Mouse (Mus musculus) naive thymus-derived CD4-positive, alpha-beta T cell, adult 2 months (primary cell): Measurements from ENCODE around the gene Elmo1.

Source experiments
- DNase-seq: peaks from one replicate; pipeline ENCODE4 v3.0.0-alpha.2; 2011; ENCODE audit warnings: low read depth

The Elmo1 gene

DNA sequence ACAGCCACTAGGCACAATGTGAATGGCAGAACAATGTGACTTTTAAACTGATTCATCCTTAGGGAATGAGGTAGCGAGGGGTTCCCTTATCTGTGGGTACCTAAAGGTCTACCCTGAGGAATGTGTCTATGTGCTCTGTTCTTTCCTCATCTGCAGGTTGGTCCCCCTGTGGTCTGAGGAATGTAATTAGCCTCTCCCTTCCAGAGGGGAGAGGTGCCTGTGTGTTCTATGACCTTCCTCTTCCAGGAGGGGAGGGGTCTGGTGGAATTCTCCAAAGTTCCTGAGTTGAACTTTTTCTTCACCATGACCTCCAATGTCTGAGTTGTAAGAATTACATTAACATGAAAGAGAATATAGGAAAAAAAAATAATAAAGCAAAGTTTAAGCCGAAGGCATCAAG lies 294.4 kb downstream of the Elmo1 start:
- no peak for DNase-seq

DNA sequence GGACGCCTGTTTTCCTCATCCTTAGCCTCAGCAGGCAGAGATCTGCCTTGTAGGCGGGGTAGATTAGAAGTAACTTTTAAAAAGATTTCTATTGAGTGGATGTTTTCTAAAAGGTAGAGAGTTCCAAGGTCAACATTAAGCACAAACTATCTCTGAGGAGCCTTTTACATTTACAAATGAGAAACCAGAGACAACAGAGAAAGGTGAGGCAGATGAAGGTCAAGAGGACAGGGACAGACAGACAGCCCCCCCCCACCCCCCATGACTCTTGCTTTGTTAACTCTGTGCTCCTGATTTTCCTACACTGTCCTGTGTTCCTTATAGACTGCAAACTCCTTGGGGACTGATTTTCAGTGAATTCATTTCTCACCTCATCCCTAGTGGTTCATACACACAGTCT lies 295.0 kb downstream of the Elmo1 start:
- DNase-seq, result no peak

DNA sequence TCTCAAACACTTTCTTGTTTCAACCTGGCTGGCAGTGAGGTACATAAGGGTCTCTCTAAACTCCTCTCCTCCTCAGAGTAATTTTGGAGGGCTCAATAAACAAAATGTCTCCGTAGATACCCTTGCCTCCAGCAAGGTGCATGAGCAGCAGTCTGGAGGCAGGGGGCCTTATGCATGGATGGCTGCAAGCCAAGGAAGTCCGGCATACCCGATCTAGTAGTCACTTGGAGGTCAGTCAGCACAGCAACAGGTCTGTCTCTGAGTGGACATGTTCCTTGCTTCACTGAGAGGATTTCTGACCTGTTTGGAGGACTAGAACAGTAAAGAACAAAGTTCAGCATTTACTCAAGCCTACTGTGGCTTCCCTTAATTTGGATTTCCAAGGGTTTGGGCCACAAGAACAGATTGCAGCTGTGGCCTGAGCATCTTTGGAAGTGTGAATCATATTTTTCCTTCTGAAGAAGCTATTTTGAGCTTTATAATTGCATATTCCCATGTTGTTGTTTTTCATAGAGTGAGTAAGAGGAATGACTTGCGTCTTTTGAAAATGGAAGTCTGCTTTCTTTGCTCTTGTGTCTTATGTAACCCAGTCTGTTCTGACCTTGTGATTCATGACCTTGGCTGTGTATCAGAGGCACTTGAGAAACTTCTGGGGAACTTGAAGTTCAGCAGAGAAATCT lies 296.2 kb downstream of the Elmo1 start:
- DNase-seq, result no peak

DNA sequence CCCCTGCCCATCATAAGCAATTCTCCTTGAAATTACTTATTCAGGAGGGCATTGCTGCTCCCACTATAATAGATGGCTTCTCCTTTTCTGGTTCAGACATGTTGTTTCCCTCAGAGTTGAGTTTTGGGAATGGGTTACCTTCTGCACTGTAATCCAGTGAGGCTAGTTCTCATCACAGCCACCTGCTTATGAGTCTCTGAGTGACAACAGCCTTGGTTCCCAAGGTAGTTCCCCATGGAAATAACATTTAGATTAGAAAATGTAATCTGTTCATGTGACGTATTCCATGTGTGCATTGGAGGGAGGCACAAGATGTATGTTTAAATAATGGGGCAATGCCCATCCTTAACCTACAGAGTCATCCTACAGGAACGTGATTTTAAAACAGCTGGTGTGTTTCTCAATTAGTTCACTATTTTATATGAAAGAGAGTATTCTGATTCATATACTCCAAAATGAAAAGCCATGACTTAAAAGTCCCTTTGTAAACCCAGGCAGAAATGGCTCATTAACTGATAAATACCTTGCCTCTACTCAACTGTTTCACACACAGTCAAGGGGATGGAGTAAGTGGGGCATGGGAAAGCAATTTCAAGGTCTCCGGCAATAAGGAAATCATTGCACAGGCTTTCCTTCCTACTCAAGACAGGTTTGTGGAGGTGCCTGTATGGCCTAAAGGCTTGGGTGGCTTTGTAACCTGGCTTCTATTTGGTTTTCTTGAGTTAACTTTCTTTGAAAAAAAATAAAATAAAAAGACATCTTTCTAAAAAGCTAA lies 302.6 kb downstream of the Elmo1 start:
- no peak for DNase-seq

DNA sequence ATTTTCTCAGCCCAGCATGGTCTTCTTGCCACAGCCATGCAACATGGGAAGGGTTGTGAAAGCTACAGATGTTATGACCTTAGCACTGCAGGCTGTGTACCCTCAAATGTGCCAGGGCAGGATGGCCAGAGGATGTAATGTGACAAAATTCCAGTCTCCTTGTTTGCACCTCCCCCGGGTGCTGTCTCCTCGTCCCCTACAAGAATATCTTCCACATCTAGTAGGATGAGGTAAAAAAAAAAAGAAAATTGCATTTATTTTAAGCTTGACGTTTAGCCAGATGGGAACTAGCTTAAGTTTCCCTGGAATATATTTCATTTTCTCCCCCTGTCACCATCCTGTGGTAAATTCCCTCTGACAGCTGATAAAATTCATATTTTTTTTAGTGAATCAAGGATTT lies 307.3 kb downstream of the Elmo1 start:
- DNase-seq, result no peak

DNA sequence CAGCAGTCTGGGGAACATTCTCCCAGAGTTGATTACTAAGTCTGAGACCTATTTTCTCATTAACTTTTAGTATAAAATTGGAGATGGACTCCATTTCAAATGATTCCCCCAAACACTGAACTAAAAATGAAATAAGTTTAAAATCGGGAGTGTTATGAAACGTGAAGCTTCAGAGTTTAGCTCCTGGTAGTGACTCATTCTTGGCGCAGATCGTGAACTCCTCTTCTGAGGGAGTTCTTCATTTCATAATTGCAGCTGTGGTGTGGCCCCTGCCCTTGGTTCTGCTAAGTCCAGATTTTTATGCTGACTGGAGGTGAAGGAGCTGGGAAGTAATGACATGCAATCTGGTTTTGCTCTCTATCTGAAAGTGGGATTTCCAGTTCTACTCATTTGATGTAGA lies 307.9 kb downstream of the Elmo1 start:
- no peak for DNase-seq

DNA sequence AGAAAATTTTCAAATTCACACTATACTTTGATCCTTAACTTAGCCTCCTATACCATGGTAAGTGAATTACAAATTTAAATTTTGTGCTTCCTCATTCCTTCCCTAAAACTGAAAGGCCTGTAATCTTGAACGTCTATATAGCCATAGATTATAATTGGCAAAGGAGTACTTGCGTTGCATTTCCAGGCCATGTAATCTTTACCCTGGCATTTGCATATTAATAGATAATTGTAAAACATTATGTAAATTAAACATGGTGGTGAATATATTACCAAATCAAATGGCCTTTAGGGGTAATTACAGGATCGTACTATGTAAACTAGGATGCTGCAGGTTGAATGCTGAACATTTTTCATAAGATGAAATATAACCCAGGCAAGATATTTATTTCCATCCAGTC lies 314.1 kb downstream of the Elmo1 start:
- no peak for DNase-seq

DNA sequence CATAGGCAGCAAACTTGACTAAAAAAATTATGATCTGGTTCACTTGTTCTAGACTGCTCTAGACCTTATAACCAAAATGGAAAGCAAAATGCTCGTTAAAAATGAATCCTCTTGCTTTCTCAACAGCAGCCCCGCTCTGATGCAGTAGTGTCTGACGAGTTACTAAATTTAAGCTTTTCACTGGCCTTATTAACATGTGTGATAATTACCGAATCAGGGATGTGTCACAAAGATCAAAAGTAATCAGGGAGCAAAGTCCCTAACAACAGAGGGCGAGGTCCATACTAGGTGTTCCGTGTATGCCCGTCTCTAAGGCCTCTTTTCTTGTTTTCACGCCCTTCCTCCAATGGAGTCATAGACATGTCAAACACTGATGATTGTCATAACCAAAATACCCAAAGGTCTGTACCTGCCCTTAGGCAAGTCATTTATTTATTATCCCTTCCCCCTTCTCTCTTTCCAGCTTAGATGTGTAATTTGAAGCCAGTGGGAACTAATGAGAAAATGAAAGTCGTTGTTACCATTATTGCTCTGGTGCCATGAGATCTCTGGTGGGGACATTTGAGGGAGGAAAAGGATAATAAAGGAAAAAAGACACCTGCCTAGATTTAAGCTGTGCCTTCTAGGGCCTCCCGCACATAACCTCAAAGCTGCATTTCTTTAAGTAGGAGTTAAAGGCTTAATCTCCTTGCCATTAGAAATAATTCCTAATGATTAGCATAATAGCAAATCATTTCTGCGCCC lies 316.2 kb downstream of the Elmo1 start:
- no peak for DNase-seq

DNA sequence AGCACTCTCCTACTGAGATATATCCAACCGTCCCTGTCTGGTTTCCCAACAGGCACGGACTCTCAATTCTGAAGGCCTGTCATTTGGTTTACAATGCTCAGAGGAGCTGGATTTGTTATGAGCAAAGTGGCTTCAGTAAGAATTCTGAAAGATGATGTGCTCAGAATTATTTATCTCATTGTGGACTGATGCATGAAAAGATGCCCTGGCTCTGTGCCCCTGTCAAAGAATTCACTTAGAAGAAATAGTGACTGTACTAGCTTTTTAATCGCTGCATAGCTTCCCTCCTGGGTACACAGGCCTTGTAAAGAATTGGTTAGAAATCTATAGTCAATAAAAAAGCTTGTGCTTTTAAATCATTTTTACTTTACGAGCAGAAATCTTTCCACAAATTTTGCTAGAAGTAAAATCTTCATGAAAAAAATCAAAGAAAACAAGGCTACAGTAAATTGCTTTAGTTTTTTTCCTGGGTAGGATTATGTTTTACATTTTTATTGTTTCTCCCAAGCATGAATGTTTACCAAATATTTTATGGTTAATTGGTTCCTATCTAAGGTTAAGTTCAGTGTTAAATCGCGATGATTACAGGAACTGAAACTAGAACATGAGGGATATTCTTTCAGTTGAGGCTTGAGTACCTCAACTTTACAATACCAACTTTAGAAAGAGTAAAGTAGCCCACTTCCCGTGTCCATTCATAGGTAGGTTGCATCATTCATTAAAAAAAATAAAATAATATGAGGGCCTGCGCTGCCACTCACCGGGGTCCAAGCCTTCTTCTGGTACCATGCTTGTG lies 320.1 kb downstream of the Elmo1 start:
- DNase-seq, result no peak

DNA sequence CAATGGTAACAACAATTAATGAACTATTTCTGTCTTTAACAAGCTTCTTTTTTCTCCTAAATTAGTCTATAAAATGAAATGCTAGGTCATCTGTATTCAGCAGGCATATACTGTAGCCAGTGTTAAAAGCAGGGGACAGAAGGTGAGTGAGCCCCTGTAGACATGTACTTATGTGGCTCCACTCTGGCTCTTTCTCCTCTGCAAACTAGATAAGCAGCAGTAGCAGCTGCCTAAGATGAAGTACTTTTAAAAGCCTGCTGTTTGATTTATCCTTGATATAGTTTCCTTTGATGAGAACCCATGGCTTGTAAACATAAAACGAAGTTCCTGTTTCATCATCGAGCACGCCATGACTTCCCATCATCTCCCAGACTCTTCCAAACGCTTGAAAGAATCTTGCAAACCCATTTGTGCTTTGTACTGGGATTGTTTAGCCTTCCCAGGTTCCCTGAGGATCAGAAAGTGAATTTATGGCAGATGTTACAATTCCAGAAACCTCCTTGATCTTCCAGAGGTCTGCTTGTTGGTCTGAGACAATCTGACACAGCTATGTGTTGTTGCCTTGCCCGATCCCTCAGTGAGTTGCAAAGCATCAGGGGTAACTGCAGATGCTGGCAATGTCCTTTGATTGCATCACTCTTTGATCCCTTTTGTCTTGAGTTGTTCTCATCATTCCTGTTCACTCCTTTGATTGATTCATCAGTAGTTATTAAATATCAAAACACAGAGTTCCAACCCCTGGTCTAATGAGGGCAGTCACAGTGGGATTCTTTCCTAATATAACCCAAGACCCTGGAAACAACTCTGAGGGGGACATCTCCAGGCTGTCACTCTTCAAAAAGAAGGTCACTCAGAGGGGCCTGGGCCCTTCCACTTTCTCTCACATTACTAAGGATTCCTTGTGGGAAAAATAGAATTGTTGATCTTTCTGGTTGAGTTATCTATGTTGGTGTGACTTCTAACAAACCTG lies 326.6 kb downstream of the Elmo1 start:
- no peak for DNase-seq

DNA sequence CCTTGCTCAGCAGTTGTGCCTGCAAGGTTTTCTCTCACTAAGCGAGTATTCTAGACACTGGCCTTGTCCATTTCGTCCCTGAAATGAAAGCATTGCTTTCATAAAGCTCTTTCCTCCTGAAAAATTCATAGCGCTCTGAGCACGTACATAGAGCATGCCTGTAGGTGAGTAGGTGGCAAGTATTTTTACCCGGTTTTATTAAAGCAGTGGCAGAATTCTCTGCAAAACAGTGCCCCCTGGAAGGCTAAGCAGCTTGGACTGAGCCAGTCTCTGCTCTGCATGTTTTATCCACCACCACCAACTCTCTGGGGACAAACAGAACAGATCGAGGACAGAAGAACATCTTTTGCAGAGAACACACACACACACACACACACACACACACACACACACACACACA lies 340.6 kb downstream of the Elmo1 start:
- no peak for DNase-seq

DNA sequence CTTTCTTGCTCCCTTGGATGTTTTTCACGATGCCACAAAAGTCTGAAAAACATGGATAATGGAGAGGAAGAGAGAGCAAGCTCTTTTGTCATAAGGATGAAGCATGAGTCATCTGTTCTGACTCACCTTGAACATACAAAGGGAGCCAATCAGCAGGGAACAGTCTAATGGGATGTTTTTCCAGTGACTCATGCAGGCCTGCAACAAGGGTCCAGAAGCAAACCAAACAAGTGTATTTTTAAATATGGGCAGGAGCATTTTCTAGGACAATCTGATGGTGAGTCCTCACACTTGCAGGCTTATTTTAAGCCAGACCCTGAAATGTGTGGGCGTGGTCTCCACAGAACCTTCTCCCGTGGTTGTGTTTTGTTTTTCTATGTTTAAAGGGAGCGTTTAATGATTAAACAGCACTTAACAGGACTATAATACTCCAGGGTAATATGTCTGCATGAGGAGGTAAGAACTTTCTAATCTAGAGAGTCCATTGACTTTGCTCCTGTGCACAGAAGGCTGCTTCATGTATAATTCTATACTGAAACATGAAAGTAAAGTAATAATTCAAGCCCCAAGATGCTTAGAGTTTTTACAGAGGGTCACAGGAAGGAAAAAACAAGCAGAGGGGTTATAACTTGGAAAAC lies 342.9 kb downstream of the Elmo1 start:
- DNase-seq, result no peak

DNA sequence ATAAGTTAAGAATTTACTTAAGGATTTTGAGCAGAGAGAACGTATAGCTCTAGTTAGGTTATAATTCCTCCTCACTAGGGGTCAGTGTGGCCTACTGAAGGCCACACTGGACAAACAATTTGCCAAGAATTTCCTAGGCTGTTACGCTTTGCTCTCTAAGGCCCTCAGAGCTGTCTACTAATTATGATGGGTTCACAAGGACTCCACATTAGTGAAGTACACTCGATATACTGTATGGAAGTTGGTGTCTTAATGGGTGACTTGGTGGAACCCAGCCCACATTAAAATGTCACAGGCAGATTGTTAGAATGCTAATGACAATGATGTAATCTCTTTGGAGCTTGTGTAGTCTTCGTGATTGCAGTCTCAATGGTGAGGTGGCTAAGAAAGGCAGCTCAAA lies 343.7 kb downstream of the Elmo1 start:
- DNase-seq, result no peak

DNA sequence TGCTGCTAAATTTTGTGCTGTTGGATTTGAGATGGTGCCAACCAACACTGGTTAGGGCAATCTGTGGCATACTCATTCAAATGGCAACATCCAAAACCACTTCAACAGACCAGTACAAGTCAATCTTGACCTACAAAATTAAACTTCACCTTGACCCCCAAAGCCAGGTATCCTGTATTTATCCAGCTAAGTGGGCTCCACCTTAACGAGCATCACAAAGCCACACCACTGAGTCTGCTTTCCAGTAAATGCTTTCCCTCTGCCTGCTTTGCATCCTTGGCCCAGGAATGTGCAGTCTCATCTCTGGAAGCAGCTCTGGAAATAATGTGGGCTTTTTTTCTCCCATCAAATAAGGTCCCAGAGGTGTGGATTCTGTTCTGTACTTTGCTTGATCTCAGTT lies 349.1 kb downstream of the Elmo1 start:
- no peak for DNase-seq

DNA sequence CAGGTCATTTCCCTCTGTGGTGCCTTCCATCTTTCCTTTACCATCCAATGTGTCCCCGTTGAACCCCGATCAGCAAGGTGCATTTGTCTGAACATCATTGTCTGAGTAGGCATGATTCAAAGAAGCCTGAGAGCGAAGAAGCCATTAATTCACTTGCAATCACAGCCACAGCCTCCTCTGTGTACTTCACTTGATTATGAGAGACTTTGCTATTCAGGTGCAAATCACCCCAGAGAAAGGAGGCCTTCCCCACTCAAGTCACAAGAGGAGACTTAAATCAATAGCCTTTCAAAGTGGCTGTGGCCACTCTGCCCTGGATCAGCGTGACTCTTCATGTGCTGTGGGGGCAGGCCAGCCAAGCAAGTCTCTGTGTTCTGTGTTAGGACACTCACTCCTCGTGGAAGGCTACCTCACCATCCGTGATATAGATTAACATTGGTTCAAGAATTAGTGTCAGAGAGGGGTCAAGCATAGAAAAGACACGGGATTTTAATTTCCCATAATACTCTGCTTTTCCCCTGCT lies 360.5 kb downstream of the Elmo1 start:
- no peak for DNase-seq

DNA sequence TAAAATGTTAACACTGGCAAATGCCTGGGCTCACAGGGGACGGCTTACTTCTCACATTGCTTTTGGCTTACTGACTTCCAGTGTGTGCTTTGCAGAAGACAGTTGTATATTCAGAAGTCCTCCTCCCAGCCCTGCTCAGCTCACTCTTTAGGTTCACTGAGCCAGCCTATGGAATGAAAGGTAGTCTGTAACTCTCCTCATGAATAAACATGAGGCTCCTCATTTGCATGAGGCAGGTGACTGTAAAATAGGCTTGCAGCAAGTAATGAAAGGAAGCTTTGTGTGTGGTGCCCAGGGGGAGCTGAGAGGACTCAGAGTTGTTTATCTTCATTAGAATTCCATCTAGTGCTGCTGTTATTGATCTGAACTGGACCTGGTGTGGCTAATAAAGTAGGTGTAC lies 364.0 kb downstream of the Elmo1 start:
- DNase-seq, result no peak

DNA sequence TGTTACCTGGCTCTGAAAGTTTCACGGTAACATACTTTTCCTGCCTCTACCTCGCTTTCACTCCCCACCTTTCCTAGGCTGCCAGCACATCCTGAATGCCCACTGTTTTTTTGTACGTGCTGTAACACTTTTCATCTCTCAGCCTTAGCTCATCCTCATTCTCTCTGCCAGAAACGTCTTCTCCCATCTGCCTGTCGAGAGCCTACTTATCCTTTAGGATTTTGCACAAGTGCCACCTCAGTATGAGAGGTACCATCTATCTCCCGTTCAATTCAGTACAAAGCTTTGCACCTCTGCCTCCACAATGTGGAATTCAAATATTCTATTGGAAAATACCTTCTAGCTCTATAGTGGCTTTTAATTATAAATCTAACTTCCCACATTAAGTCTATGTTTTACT lies 369.7 kb downstream of the Elmo1 start:
- no peak for DNase-seq

DNA sequence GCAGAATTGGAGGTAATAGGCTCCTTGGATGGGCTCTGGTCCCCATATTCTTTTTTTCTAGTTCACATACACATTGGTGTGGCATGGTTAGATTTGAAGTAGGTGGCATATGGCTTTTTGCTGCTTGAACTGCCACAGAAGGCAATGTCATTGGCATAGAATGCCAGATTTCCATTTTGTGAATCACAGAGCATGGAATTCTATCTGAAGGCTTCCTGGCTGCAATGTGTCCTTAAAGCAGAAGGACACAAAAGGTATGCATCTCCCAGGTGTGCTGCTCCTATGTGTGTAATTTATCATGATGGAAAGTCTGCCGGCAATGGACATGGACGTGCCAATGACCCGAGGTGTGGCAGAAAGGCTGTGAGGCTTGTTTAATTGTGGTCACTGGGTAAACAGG lies 371.2 kb downstream of the Elmo1 start:
- no peak for DNase-seq

DNA sequence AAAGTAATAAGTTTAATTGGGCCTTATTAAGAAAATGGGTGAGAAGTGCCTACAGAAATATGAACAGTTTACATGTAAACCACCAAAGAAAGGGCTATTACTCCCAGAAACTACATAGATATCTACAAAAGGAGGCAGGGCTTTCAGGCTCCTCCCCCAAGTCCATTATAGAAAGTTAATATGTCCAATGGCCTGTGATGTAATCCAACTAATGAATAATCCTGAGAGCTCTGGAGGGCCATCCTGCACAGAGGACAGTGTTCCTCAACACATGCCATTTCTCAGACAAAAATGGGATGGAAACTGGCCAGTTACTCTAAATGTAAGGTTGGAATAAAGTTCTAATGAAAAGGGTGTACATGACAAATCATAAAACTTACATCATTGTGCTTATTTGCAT lies 373.8 kb downstream of the Elmo1 start:
- DNase-seq, result no peak

DNA sequence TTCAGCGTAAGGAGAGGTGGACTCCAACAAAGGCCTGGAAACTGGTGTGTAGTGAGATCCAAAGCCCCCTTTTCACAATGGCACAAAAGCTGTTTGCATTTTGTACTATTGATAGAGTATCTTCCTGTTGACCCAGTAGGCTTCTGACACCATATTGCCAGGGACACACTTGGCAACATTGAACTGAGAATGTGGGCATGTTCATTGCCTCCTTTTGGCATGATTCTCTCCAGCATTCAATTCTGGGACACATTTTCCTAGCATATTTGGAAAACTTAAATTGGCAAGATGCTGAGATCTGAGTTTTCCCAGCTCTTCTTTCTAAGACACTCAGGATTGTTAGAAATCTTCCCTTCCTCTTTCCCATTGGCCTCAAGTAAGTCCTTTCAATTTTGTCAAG lies 377.0 kb downstream of the Elmo1 start:
- no peak for DNase-seq
